Comparison of ENCODE assay signal across 10 mouse cellular contexts in genomic region chr9:106471892-106472291, GRCm38 (mm10). TPM values are rescaled to one million over a fixed set of nuclear protein-coding genes. Genes with fewer than 3 reads are reported as not detected.
DNase-seq lines count a peak whose midpoint lies in the region; ATAC-seq and TF ChIP-seq lines count a peak whose summit lies in the region.
"Had no signal": no experiment of that assay in that cellular context is flagged by ENCODE, and none has a peak within 500 bp of the region (broad histone marks: within the 10 kb centered on the region; RNA-seq: fewer than 3 reads in every experiment).

No protein-coding gene starts in this region.

- TF ChIP-seq CTCF in small intestine, adult 2 months (IDR thresholded peaks at IDR 0.05; ENCODE audit: extremely low read depth, insufficient read length, insufficient replicate concordance, low read depth, low read length) = no peak

- H3K9me3 ChIP-seq in intestine, embryonic 14.5 days (ENCODE audit: control insufficient read depth, low read length) = no peaks in the 10 kb centered on the region
- no peaks in the 10 kb centered on the region for H3K9me3 ChIP-seq in liver, embryonic 12.5 days (replicated peaks)
- H3K9me3 ChIP-seq: liver, embryonic 15.5 days had no signal

- no peak overlapping the region for H3K27ac ChIP-seq in intestine, embryonic 14.5 days (ENCODE audit: low read depth)
- no peak overlapping the region for H3K27ac ChIP-seq in liver, embryonic 12.5 days
- peak overlapping the region; percentile 48 for H3K27ac ChIP-seq in small intestine, adult 2 months (ENCODE audit: insufficient read depth, low read depth, low read length)
- H3K27ac ChIP-seq: liver, embryonic 15.5 days had no signal

- no peak overlapping the region for H3K9ac ChIP-seq in intestine, embryonic 14.5 days (ENCODE audit: low read length)
- no peak overlapping the region for H3K9ac ChIP-seq in liver, embryonic 12.5 days
- H3K9ac ChIP-seq: liver, embryonic 15.5 days had no signal

- peak overlapping the region; percentile 15; the same call in 1 of the 2 replicates for H3K4me3 ChIP-seq in intestine, embryonic 14.5 days (ENCODE audit: low read depth, low read length)
- H3K4me3 ChIP-seq in liver, embryonic 12.5 days = no peak overlapping the region
- H3K4me3 ChIP-seq in small intestine, adult 2 months (ENCODE audit: low read depth, low read length) = peak overlapping the region; percentile 30
- H3K4me3 ChIP-seq: liver, embryonic 15.5 days had no signal

- DNase-seq in embryo, embryonic 10 days (ENCODE audit: low spot score) = peak; percentile 76
- no peak for DNase-seq in embryo, embryonic 10.5 days (ENCODE audit: low spot score)
- peak; percentile 93 for DNase-seq in ZHBTc4 (ENCODE audit: low read depth, low spot score)
- DNase-seq in frontal cortex, postnatal 14 days (ENCODE audit: low spot score in 2 of 2) = peak; percentile 17 to 41
- DNase-seq in intestine, embryonic 14.5 days (ENCODE audit: low spot score) = no peak

- ATAC-seq in intestine, embryonic 14.5 days (replicated peaks; ENCODE audit: low FRiP score, low TSS enrichment, low read depth) = peak; percentile 23; the same call in 1 of the 2 replicates
- ATAC-seq in liver, embryonic 12.5 days = no peak
- no peak for ATAC-seq in erythroblast, adult 5-6 weeks (replicated peaks; ENCODE audit: low FRiP score, poor library complexity, severe bottlenecking)

- no peak for TF ChIP-seq POLR2A in small intestine, adult 2 months (IDR thresholded peaks at IDR 0.05; ENCODE audit: low read depth, low read length)

- H3K4me1 ChIP-seq in intestine, embryonic 14.5 days (replicated peaks; ENCODE audit: control insufficient read depth, insufficient read depth, low read length) = peaks cover 15% of the 10 kb centered on the region; the same call in 1 of the 2 replicates
- H3K4me1 ChIP-seq in liver, embryonic 12.5 days = peaks cover 30% of the 10 kb centered on the region
- peaks cover 22% of the 10 kb centered on the region for H3K4me1 ChIP-seq in small intestine, adult 2 months (ENCODE audit: control insufficient read depth, insufficient read depth, insufficient read length, low read length)

- no peaks in the 10 kb centered on the region for H3K36me3 ChIP-seq in intestine, embryonic 14.5 days (ENCODE audit: control insufficient read depth, insufficient read depth, low read length)
- no peaks in the 10 kb centered on the region for H3K36me3 ChIP-seq in liver, embryonic 12.5 days
- H3K36me3 ChIP-seq in small intestine, adult 2 months (ENCODE audit: control insufficient read depth, insufficient read depth, low read length) = no peaks in the 10 kb centered on the region
- H3K36me3 ChIP-seq: liver, embryonic 15.5 days had no signal

- 11% methylated on average over 5 of the region's 5 CpGs for WGBS in intestine, embryonic 14.5 days
- WGBS in liver, embryonic 12.5 days (ENCODE audit: insufficient replicate concordance) = 53% methylated on average over 5 of the region's 5 CpGs
- WGBS in small intestine, adult 2 months = 34% methylated on average over 5 of the region's 5 CpGs

- peak overlapping the region; percentile 42 for H3K4me2 ChIP-seq in intestine, embryonic 14.5 days (ENCODE audit: low read length)
- H3K4me2 ChIP-seq in liver, embryonic 12.5 days = 0 out of 2 replicates have a peak overlapping the region, but pooled peaks have one; percentile 24
- H3K4me2 ChIP-seq: liver, embryonic 15.5 days had no signal

- no peaks in the 10 kb centered on the region for H3K27me3 ChIP-seq in intestine, embryonic 14.5 days (replicated peaks; ENCODE audit: control insufficient read depth, insufficient read depth, low read length)
- H3K27me3 ChIP-seq in liver, embryonic 12.5 days (replicated peaks) = peaks cover 13% of the 10 kb centered on the region
- H3K27me3 ChIP-seq in small intestine, adult 2 months (ENCODE audit: control insufficient read depth, insufficient read depth, low read length) = no peaks in the 10 kb centered on the region

RNA-seq across cellular contexts. Expression of gene Rrp9, which starts 3.9 kb away (rescaled TPM):
- polyA plus RNA-seq in intestine, embryonic 14.5 days (2014; fragmentation: Nextera tagmentation; extraction: Ambion mirVana) = 51.7 and 52.4 TPM in 2 replicates
- 54.6 and 58.0 TPM in 2 replicates for polyA plus RNA-seq in liver, embryonic 12.5 days (2016; fragmentation: Nextera tagmentation; extraction: Ambion mirVana)
- 11.1 and 18.3 TPM in 2 replicates for polyA plus RNA-seq in small intestine, adult 2 months (2012; rRNA removed)
- total RNA-seq in erythroblast, adult 5-6 weeks (2015; ENCODE audit: low replicate concordance) = 3.5 and 4.6 TPM in 2 replicates
- 5.7 and 6.4 TPM in 2 replicates for total RNA-seq in erythroblast, adult 5-6 weeks (2017; ENCODE audit: low replicate concordance)

RNA-seq across cellular contexts. Expression of gene Parp3, which starts 4.9 kb away (rescaled TPM):
- 1.7 and 2.2 TPM in 2 replicates for polyA plus RNA-seq in intestine, embryonic 14.5 days (2014; fragmentation: Nextera tagmentation; extraction: Ambion mirVana)
- 1.5 and 1.7 TPM in 2 replicates for polyA plus RNA-seq in liver, embryonic 12.5 days (2016; fragmentation: Nextera tagmentation; extraction: Ambion mirVana)
- 13.5 and 19.5 TPM in 2 replicates for polyA plus RNA-seq in small intestine, adult 2 months (2012; rRNA removed)
- 1.7 and 7.3 TPM in 2 replicates for total RNA-seq in erythroblast, adult 5-6 weeks (2015; ENCODE audit: low replicate concordance)
- 1.4 and 7.4 TPM in 2 replicates for total RNA-seq in erythroblast, adult 5-6 weeks (2017; ENCODE audit: low replicate concordance)

RNA-seq across cellular contexts. Expression of gene Gpr62, which starts 6.2 kb away (rescaled TPM):
- polyA plus RNA-seq in intestine, embryonic 14.5 days (2014; fragmentation: Nextera tagmentation; extraction: Ambion mirVana) = 0.08 and 0.41 TPM in 2 replicates
- 0.10 and 0.19 TPM in 2 replicates for polyA plus RNA-seq in liver, embryonic 12.5 days (2016; fragmentation: Nextera tagmentation; extraction: Ambion mirVana)
- polyA plus RNA-seq in small intestine, adult 2 months (2012; rRNA removed) = 0.09 and 0.39 TPM in 2 replicates
- not detected in 2 replicates for total RNA-seq in erythroblast, adult 5-6 weeks (2015; ENCODE audit: low replicate concordance)
- total RNA-seq in erythroblast, adult 5-6 weeks (2017; ENCODE audit: low replicate concordance) = not detected in 2 replicates
- total RNA-seq: common myeloid progenitor, adult 5-6 weeks had no signal
- polyA plus RNA-seq: liver, embryonic 15.5 days had no signal

RNA-seq across cellular contexts. Expression of gene Pcbp4, which starts 18.8 kb away (rescaled TPM):
- 55.3 and 73.4 TPM in 2 replicates for polyA plus RNA-seq in intestine, embryonic 14.5 days (2014; fragmentation: Nextera tagmentation; extraction: Ambion mirVana)
- 27.3 and 30.9 TPM in 2 replicates for polyA plus RNA-seq in liver, embryonic 12.5 days (2016; fragmentation: Nextera tagmentation; extraction: Ambion mirVana)
- polyA plus RNA-seq in small intestine, adult 2 months (2012; rRNA removed) = 20.4 and 21.1 TPM in 2 replicates
- not detected in 2 replicates for total RNA-seq in erythroblast, adult 5-6 weeks (2015; ENCODE audit: low replicate concordance)
- not detected in 2 replicates for total RNA-seq in erythroblast, adult 5-6 weeks (2017; ENCODE audit: low replicate concordance)

RNA-seq across cellular contexts. Expression of gene Abhd14a, which starts 24.4 kb away (rescaled TPM):
- 55.9 and 58.2 TPM in 2 replicates for polyA plus RNA-seq in intestine, embryonic 14.5 days (2014; fragmentation: Nextera tagmentation; extraction: Ambion mirVana)
- 29.1 and 31.6 TPM in 2 replicates for polyA plus RNA-seq in liver, embryonic 12.5 days (2016; fragmentation: Nextera tagmentation; extraction: Ambion mirVana)
- 17.2 and 28.9 TPM in 2 replicates for polyA plus RNA-seq in small intestine, adult 2 months (2012; rRNA removed)
- total RNA-seq in erythroblast, adult 5-6 weeks (2015; ENCODE audit: low replicate concordance) = 0.77 and 7.3 TPM in 2 replicates
- 0.84 and 3.2 TPM in 2 replicates for total RNA-seq in erythroblast, adult 5-6 weeks (2017; ENCODE audit: low replicate concordance)

Comparison
In these comparisons a context has a peak if more than half of its experiments do, and no peak if none do; other contexts are left out.
1. DNase-seq: peak in embryo, embryonic 10 days (single experiment), ZHBTc4 (single experiment) and frontal cortex, postnatal 14 days (2 of 2); none in embryo, embryonic 10.5 days (single experiment) and intestine, embryonic 14.5 days (single experiment).